In the genomic region with DNA sequence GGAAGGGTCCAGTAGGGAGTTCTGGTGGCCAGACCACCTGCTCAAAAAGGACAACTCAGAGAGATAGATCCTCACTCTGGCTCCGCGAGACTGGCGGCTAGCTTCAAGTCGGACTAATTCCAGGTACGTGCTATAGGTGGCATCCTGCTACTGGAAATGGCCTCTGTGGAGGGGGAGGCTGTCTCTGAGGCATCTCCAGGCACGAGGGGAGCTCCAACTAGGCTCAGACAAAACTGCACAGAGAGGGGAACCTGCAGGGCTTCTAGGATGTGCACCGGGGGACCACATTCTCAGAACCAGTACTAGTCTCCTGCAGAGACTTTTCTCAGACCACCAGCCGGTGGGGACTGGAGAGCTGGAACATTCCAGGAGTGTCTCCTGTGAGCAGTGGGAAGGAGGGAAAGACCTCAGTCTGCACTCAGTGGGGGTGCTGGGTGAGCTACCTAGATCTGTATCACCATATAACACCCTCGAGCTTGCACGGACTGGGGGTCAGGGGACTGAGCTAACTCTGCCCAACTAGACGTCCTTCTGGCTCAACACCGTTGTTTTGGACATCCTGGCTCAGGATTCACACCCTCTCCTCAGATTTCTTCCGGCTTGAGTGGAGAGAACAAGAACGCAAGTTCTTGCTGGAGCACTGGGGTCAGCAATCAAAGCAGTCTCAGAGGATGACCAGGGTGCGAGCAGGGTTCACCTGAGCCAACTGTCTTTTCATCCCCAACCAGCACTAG, we compare ENCODE assay signal across 8 mouse cellular contexts. TPM values are rescaled to one million over a fixed set of nuclear protein-coding genes. Genes with fewer than 3 reads are reported as not detected.
DNase-seq lines count a peak whose midpoint lies in the region; ATAC-seq and TF ChIP-seq lines count a peak whose summit lies in the region.

No protein-coding gene starts in this region.

- no peaks in the 10 kb centered on the region for H3K36me3 ChIP-seq in kidney, embryonic 16.5 days (ENCODE audit: insufficient read depth, low read length)
- no peaks in the 10 kb centered on the region for H3K36me3 ChIP-seq in E14TG2a.4 (ENCODE audit: insufficient read depth, low read length)
- no peaks in the 10 kb centered on the region for H3K36me3 ChIP-seq in embryonic facial prominence, embryonic 13.5 days
- no peaks in the 10 kb centered on the region for H3K36me3 ChIP-seq in hindbrain, embryonic 15.5 days
- no peaks in the 10 kb centered on the region for H3K36me3 ChIP-seq in midbrain, embryonic 11.5 days (ENCODE audit: control insufficient read depth, insufficient read depth, low read length)

- ATAC-seq in kidney, embryonic 16.5 days (ENCODE audit: low FRiP score, low TSS enrichment) = no peak
- no peak for ATAC-seq in embryonic facial prominence, embryonic 13.5 days (ENCODE audit: insufficient number of reproducible peaks, insufficient read depth, low FRiP score, low TSS enrichment, low read depth)
- ATAC-seq in hindbrain, embryonic 15.5 days (ENCODE audit: low FRiP score, low read depth) = no peak; the same call in 1 of the 2 replicates
- ATAC-seq in midbrain, embryonic 11.5 days (ENCODE audit: low FRiP score) = no peak

- no peak overlapping the region for H3K27ac ChIP-seq in kidney, embryonic 16.5 days (ENCODE audit: low read length)
- no peak overlapping the region for H3K27ac ChIP-seq in embryonic facial prominence, embryonic 13.5 days
- peak overlapping the region; percentile 90 for H3K27ac ChIP-seq in hindbrain, embryonic 15.5 days (replicated peaks)
- H3K27ac ChIP-seq in midbrain, embryonic 11.5 days (ENCODE audit: low read depth, low read length) = no peak overlapping the region

- no peaks in the 10 kb centered on the region for H3K9me3 ChIP-seq in kidney, embryonic 16.5 days (ENCODE audit: low read length)
- no peaks in the 10 kb centered on the region; the same call in 1 of the 2 replicates for H3K9me3 ChIP-seq in E14TG2a.4 (ENCODE audit: low read length)
- H3K9me3 ChIP-seq in embryonic facial prominence, embryonic 13.5 days = no peaks in the 10 kb centered on the region
- H3K9me3 ChIP-seq in hindbrain, embryonic 15.5 days = no peaks in the 10 kb centered on the region
- no peaks in the 10 kb centered on the region for H3K9me3 ChIP-seq in midbrain, embryonic 11.5 days (ENCODE audit: control insufficient read depth, low read length)

- no peak for TF ChIP-seq CTCF in E14TG2a.4 (conservative IDR thresholded peaks at IDR 0.05; ENCODE audit: low read length)

- H3K9ac ChIP-seq in kidney, embryonic 16.5 days (replicated peaks; ENCODE audit: low read length) = no peak overlapping the region
- H3K9ac ChIP-seq in embryonic facial prominence, embryonic 13.5 days = no peak overlapping the region
- H3K9ac ChIP-seq in hindbrain, embryonic 15.5 days = peak overlapping the region; percentile 54; the same call in 1 of the 2 replicates
- H3K9ac ChIP-seq in midbrain, embryonic 11.5 days (ENCODE audit: low read length) = no peak overlapping the region

- peak; percentile 63 for DNase-seq in kidney, adult 9 months
- DNase-seq in midbrain, embryonic 11.5 days (ENCODE audit: low spot score, missing footprints) = peak; percentile 93
- peak; percentile 60 to 64 for DNase-seq in thymus, postnatal 36 days
- DNase-seq in urinary bladder, postnatal 4 days (ENCODE audit: low spot score in 2 of 2) = no peak

- no peak overlapping the region for H3K4me3 ChIP-seq in kidney, embryonic 16.5 days (ENCODE audit: low read length)
- 0 out of 2 replicates have a peak overlapping the region, but pooled peaks have one; percentile 70 for H3K4me3 ChIP-seq in E14TG2a.4 (replicated peaks; ENCODE audit: low read length)
- H3K4me3 ChIP-seq in embryonic facial prominence, embryonic 13.5 days = peak overlapping the region; percentile 55; the same call in 1 of the 2 replicates
- H3K4me3 ChIP-seq in hindbrain, embryonic 15.5 days = peak overlapping the region; percentile 49; the same call in 1 of the 2 replicates
- H3K4me3 ChIP-seq in midbrain, embryonic 11.5 days (ENCODE audit: low read depth, low read length) = no peak overlapping the region

- peaks cover 50% of the 10 kb centered on the region for H3K4me1 ChIP-seq in kidney, embryonic 16.5 days (ENCODE audit: insufficient read depth, low read length)
- peaks cover 62% of the 10 kb centered on the region for H3K4me1 ChIP-seq in E14TG2a.4 (replicated peaks; ENCODE audit: low read depth, low read length)
- peaks cover 55% of the 10 kb centered on the region for H3K4me1 ChIP-seq in embryonic facial prominence, embryonic 13.5 days
- peaks cover 56% of the 10 kb centered on the region for H3K4me1 ChIP-seq in hindbrain, embryonic 15.5 days (replicated peaks)
- H3K4me1 ChIP-seq in midbrain, embryonic 11.5 days (ENCODE audit: control insufficient read depth, insufficient read depth, low read length) = peaks cover 38% of the 10 kb centered on the region

- 2% methylated on average over 15 of the region's 15 CpGs for WGBS in kidney, embryonic 16.5 days
- WGBS in embryonic facial prominence, embryonic 13.5 days = 3% methylated on average over 15 of the region's 15 CpGs
- WGBS in hindbrain, embryonic 15.5 days = 3% methylated on average over 15 of the region's 15 CpGs
- WGBS in midbrain, embryonic 11.5 days = 3% methylated on average over 15 of the region's 15 CpGs

- H3K4me2 ChIP-seq in kidney, embryonic 16.5 days (replicated peaks; ENCODE audit: low read depth, low read length) = no peak overlapping the region
- H3K4me2 ChIP-seq in embryonic facial prominence, embryonic 13.5 days = peak overlapping the region; percentile 81; the same call in 1 of the 2 replicates
- peak overlapping the region; percentile 92 for H3K4me2 ChIP-seq in hindbrain, embryonic 15.5 days
- no peak overlapping the region for H3K4me2 ChIP-seq in midbrain, embryonic 11.5 days

- H3K27me3 ChIP-seq in kidney, embryonic 16.5 days (ENCODE audit: insufficient read depth, low read length) = peaks cover 88% of the 10 kb centered on the region
- H3K27me3 ChIP-seq in E14TG2a.4 (ENCODE audit: insufficient read depth, low read length) = peaks cover 98% of the 10 kb centered on the region
- H3K27me3 ChIP-seq in embryonic facial prominence, embryonic 13.5 days = peaks cover 87% of the 10 kb centered on the region
- peaks cover 50% of the 10 kb centered on the region for H3K27me3 ChIP-seq in hindbrain, embryonic 15.5 days
- peaks cover 91% of the 10 kb centered on the region for H3K27me3 ChIP-seq in midbrain, embryonic 11.5 days (ENCODE audit: control insufficient read depth, insufficient read depth, low read length)

RNA-seq across cellular contexts. Expression of a gene that starts 11.3 kb away (rescaled TPM):
- 8.2 and 8.5 TPM in 2 replicates for polyA plus RNA-seq in kidney, embryonic 16.5 days (2015; fragmentation: Nextera tagmentation; extraction: Ambion mirVana)
- polyA plus RNA-seq in embryonic facial prominence, embryonic 13.5 days (2015; fragmentation: Nextera tagmentation; extraction: Ambion mirVana) = 6.8 and 10.7 TPM in 2 replicates
- 8.6 and 10.0 TPM in 2 replicates for polyA plus RNA-seq in hindbrain, embryonic 15.5 days (2015; fragmentation: Nextera tagmentation; extraction: Ambion mirVana)
- 11.3 and 11.9 TPM in 2 replicates for polyA plus RNA-seq in midbrain, embryonic 11.5 days (2014; fragmentation: Nextera tagmentation; extraction: Ambion mirVana)

RNA-seq across cellular contexts. Expression of a gene that starts 29.3 kb away (rescaled TPM):
- polyA plus RNA-seq in kidney, embryonic 16.5 days (2015; fragmentation: Nextera tagmentation; extraction: Ambion mirVana) = 35.5 and 37.3 TPM in 2 replicates
- 54.4 and 64.8 TPM in 2 replicates for polyA plus RNA-seq in embryonic facial prominence, embryonic 13.5 days (2015; fragmentation: Nextera tagmentation; extraction: Ambion mirVana)
- polyA plus RNA-seq in hindbrain, embryonic 15.5 days (2015; fragmentation: Nextera tagmentation; extraction: Ambion mirVana) = 15.3 and 17.1 TPM in 2 replicates
- polyA plus RNA-seq in midbrain, embryonic 11.5 days (2014; fragmentation: Nextera tagmentation; extraction: Ambion mirVana) = 66.7 and 70.5 TPM in 2 replicates

RNA-seq across cellular contexts. Expression of a gene that starts 33.9 kb away (rescaled TPM):
- 9.9 and 10.9 TPM in 2 replicates for polyA plus RNA-seq in kidney, embryonic 16.5 days (2015; fragmentation: Nextera tagmentation; extraction: Ambion mirVana)
- 13.0 and 14.4 TPM in 2 replicates for polyA plus RNA-seq in embryonic facial prominence, embryonic 13.5 days (2015; fragmentation: Nextera tagmentation; extraction: Ambion mirVana)
- 21.9 and 23.2 TPM in 2 replicates for polyA plus RNA-seq in hindbrain, embryonic 15.5 days (2015; fragmentation: Nextera tagmentation; extraction: Ambion mirVana)
- 6.3 and 7.0 TPM in 2 replicates for polyA plus RNA-seq in midbrain, embryonic 11.5 days (2014; fragmentation: Nextera tagmentation; extraction: Ambion mirVana)

Comparison
In these comparisons a context has a peak if more than half of its experiments do, and no peak if none do; other contexts are left out.
1. DNase-seq: peak in kidney, adult 9 months (single experiment), midbrain, embryonic 11.5 days (single experiment) and thymus, postnatal 36 days (2 of 2); none in urinary bladder, postnatal 4 days (0 of 2).
2. H3K4me2 ChIP-seq: peak in embryonic facial prominence, embryonic 13.5 days (single experiment) and hindbrain, embryonic 15.5 days (single experiment); none in kidney, embryonic 16.5 days (single experiment) and midbrain, embryonic 11.5 days (single experiment).
3. H3K4me3 ChIP-seq: peak in E14TG2a.4 (single experiment), embryonic facial prominence, embryonic 13.5 days (single experiment) and hindbrain, embryonic 15.5 days (single experiment); none in kidney, embryonic 16.5 days (single experiment) and midbrain, embryonic 11.5 days (single experiment).